Mouse (Mus musculus): Measurements from ENCODE around the gene Commd8. TPM values are rescaled to one million over a fixed set of nuclear protein-coding genes. Genes with fewer than 3 reads are reported as not detected.

Gene Commd8
- polyA plus RNA-seq, 1 experiment from 2014 or later, result 55.0 TPM

GRCm38 (mm10) chr5:72191932-72192331 lies 23.9 kb upstream of the Commd8 start:
- no peak for DNase-seq
- Histone ChIP-seq H3K4me3 (ENCODE audit: low read depth, low read length) (no peak overlapping the region), H3K4me2 (ENCODE audit: low read depth, low read length) (no peak overlapping the region), H3K27ac (ENCODE audit: low read depth) (no peak overlapping the region), H3K9ac (replicated peaks) (no peak overlapping the region), H3K27me3 (ENCODE audit: insufficient read depth, low read length) (no peaks in the 10 kb centered on the region), H3K36me3 (replicated peaks; ENCODE audit: insufficient read depth, low read length) (no peaks in the 10 kb centered on the region), H3K4me1 (ENCODE audit: insufficient read depth) (no peaks in the 10 kb centered on the region), H3K9me3 (ENCODE audit: low read length) (no peaks in the 10 kb centered on the region)
- no peak for TF ChIP-seq EP300 (IDR thresholded peaks at IDR 0.05; ENCODE audit: low read depth)
- TF ChIP-seq CTCF (IDR thresholded peaks at IDR 0.05; ENCODE audit: low read depth), result no peak
- 76% methylated on average over 5 of the region's 5 CpGs for WGBS (ENCODE audit: insufficient replicate concordance)
- ATAC-seq, result no peak

GRCm38 (mm10) chr5:72191154-72191553 lies 23.2 kb upstream of the Commd8 start:
- Histone ChIP-seq H3K4me3 (ENCODE audit: low read depth, low read length) (no peak overlapping the region), H3K4me2 (ENCODE audit: low read depth, low read length) (no peak overlapping the region), H3K9me3 (ENCODE audit: low read length) (no peaks in the 10 kb centered on the region), H3K9ac (replicated peaks) (no peak overlapping the region), H3K36me3 (replicated peaks; ENCODE audit: insufficient read depth, low read length) (no peaks in the 10 kb centered on the region), H3K4me1 (ENCODE audit: insufficient read depth) (no peaks in the 10 kb centered on the region), H3K27ac (ENCODE audit: low read depth) (no peak overlapping the region), H3K27me3 (ENCODE audit: insufficient read depth, low read length) (no peaks in the 10 kb centered on the region)
- no peak for ATAC-seq
- no peak for DNase-seq
- TF ChIP-seq EP300 (IDR thresholded peaks at IDR 0.05; ENCODE audit: low read depth) (no peak), CTCF (IDR thresholded peaks at IDR 0.05; ENCODE audit: low read depth) (no peak)
- WGBS (ENCODE audit: insufficient replicate concordance), result 80% methylated on average over 7 of the region's 7 CpGs

- Histone ChIP-seq H3K4me1 (ENCODE audit: insufficient read depth) (peaks cover 36% of the 10 kb centered on the region), H3K4me3 (ENCODE audit: low read depth, low read length) (peak overlapping the region; percentile 26), H3K27me3 (ENCODE audit: insufficient read depth, low read length) (no peaks in the 10 kb centered on the region), H3K9ac (replicated peaks) (no peak overlapping the region), H3K4me2 (ENCODE audit: low read depth, low read length) (peak overlapping the region; percentile 64), H3K9me3 (ENCODE audit: low read length) (no peaks in the 10 kb centered on the region), H3K36me3 (replicated peaks; ENCODE audit: insufficient read depth, low read length) (no peaks in the 10 kb centered on the region), H3K27ac (ENCODE audit: low read depth) (peak overlapping the region; percentile 72)
- WGBS (ENCODE audit: insufficient replicate concordance), result 49% methylated on average over 13 of the region's 13 CpGs
- DNase-seq (no peak), ATAC-seq (peak; percentile 53)
- TF ChIP-seq CTCF (IDR thresholded peaks at IDR 0.05; ENCODE audit: low read depth) (no peak), EP300 (IDR thresholded peaks at IDR 0.05; ENCODE audit: low read depth) (no peak)
Measured at GRCm38 (mm10) chr5:72184437-72185100, 16.6 kb upstream of the Commd8 start.

- no peak overlapping the region for H3K9ac ChIP-seq (replicated peaks)
- peak overlapping the region; percentile 26 for H3K4me3 ChIP-seq (ENCODE audit: low read depth, low read length)
- H3K4me2 ChIP-seq (ENCODE audit: low read depth, low read length), result peak overlapping the region; percentile 64
- TF ChIP-seq CTCF (IDR thresholded peaks at IDR 0.05; ENCODE audit: low read depth) (no peak), EP300 (IDR thresholded peaks at IDR 0.05; ENCODE audit: low read depth) (0 out of 2 replicates have a peak, but pooled peaks have one; percentile 33)
- H3K27ac ChIP-seq (ENCODE audit: low read depth), result peak overlapping the region; percentile 72
- DNase-seq (peak; percentile 67), ATAC-seq (peak; percentile 70)
- no peaks in the 10 kb centered on the region for H3K27me3 ChIP-seq (ENCODE audit: insufficient read depth, low read length)
- no peaks in the 10 kb centered on the region for H3K36me3 ChIP-seq (replicated peaks; ENCODE audit: insufficient read depth, low read length)
- H3K4me1 ChIP-seq (ENCODE audit: insufficient read depth), result peaks cover 36% of the 10 kb centered on the region
- 29% methylated on average over 6 of the region's 6 CpGs for WGBS (ENCODE audit: insufficient replicate concordance)
- H3K9me3 ChIP-seq (ENCODE audit: low read length), result no peaks in the 10 kb centered on the region
Measured at GRCm38 (mm10) chr5:72183929-72184328, 15.9 kb upstream of the Commd8 start.

GRCm38 (mm10) chr5:72182804-72183203 lies 14.8 kb upstream of the Commd8 start:
- Histone ChIP-seq H3K4me1 (ENCODE audit: insufficient read depth) (peaks cover 36% of the 10 kb centered on the region), H3K27me3 (ENCODE audit: insufficient read depth, low read length) (no peaks in the 10 kb centered on the region), H3K9me3 (ENCODE audit: low read length) (no peaks in the 10 kb centered on the region), H3K4me3 (ENCODE audit: low read depth, low read length) (peak overlapping the region; percentile 2; the same call in 1 of the 2 replicates), H3K36me3 (replicated peaks; ENCODE audit: insufficient read depth, low read length) (no peaks in the 10 kb centered on the region), H3K27ac (ENCODE audit: low read depth) (peak overlapping the region; percentile 72), H3K4me2 (ENCODE audit: low read depth, low read length) (peak overlapping the region; percentile 64), H3K9ac (replicated peaks) (no peak overlapping the region)
- DNase-seq (peak; percentile 55), ATAC-seq (peak; percentile 73)
- TF ChIP-seq CTCF (IDR thresholded peaks at IDR 0.05; ENCODE audit: low read depth), result no peak
- 45% methylated on average over 4 of the region's 4 CpGs for WGBS (ENCODE audit: insufficient replicate concordance)

GRCm38 (mm10) chr5:72181194-72181593 lies 13.2 kb upstream of the Commd8 start:
- Histone ChIP-seq H3K9ac (replicated peaks) (no peak overlapping the region), H3K27me3 (ENCODE audit: insufficient read depth, low read length) (no peaks in the 10 kb centered on the region), H3K36me3 (replicated peaks; ENCODE audit: insufficient read depth, low read length) (no peaks in the 10 kb centered on the region), H3K27ac (ENCODE audit: low read depth) (peak overlapping the region; percentile 72; the same call in 1 of the 2 replicates), H3K4me2 (ENCODE audit: low read depth, low read length) (no peak overlapping the region), H3K4me3 (ENCODE audit: low read depth, low read length) (no peak overlapping the region), H3K9me3 (ENCODE audit: low read length) (no peaks in the 10 kb centered on the region), H3K4me1 (ENCODE audit: insufficient read depth) (peaks cover 36% of the 10 kb centered on the region)
- ATAC-seq, result peak; percentile 39
- 25% methylated on average over 1 of the region's 1 CpGs for WGBS (ENCODE audit: insufficient replicate concordance)
- TF ChIP-seq EP300 (IDR thresholded peaks at IDR 0.05; ENCODE audit: low read depth), result peak; percentile 82
- TF ChIP-seq CTCF (IDR thresholded peaks at IDR 0.05; ENCODE audit: low read depth), result peak; percentile 25
- no peak for DNase-seq

Measured in liver, postnatal 0 days (tissue).